Mouse (Mus musculus): ENCODE measurements around the gene Cpeb3.

- TF ChIP-seq CTCF (IDR thresholded peaks at IDR 0.05; ENCODE audit: borderline replicate concordance, insufficient read depth, low read length) (no peak), POLR2A (IDR thresholded peaks at IDR 0.05; ENCODE audit: low read depth, low read length) (no peak)
Observed at GRCm38 (mm10) chr19:37022146-37022545, 186.3 kb downstream of the Cpeb3 start.
